Mouse (Mus musculus) layer of hippocampus, adult 2 months (tissue): Measurements from ENCODE around the gene Gm21425. TPM values are rescaled to one million over a fixed set of nuclear protein-coding genes. Genes with fewer than 3 reads are reported as not detected.
"Not testable (repeated sequence)": the region's sequence is repeated elsewhere in the genome, so short reads cannot be mapped to it uniquely, and the experiment has no call there.

Experiments used
- DNase-seq, 2 experiments: peaks; one replicate each; pipeline ENCODE4 v3.0.0; 2022; ENCODE audit warnings: low spot score in 2 of 2
- H3K27ac ChIP-seq: fragments of 200-600 bp; 2 replicates; pipeline ENCODE4 v1.8.1; 2022
- H3K4me3 ChIP-seq: fragments of 200-600 bp; 2 replicates; pipeline ENCODE4 v1.8.1; 2022; ENCODE audit warnings: mild to moderate bottlenecking
- long read RNA-seq, 2 experiments: library from polyadenylated mRNA; stranded (forward); transcript quantifications; one replicate each; pipeline ENCODE4 v2.0.0; 2021; ENCODE audit warnings: borderline mapping rate in 2 of 2
- total RNA-seq, 2 experiments: library from RNA; stranded (reverse); gene quantifications; 2 replicates each; pipeline ENCODE4 v1.2.3; 2021

Gm21425 gene
- total RNA-seq = not detected
- long read RNA-seq, experiment 1 = 0 reads
- long read RNA-seq, experiment 2 = 0 reads

GRCm38 (mm10) chrY:13161668-13162067 lies at the start of gene Gm21425:
TSS of gene Gm21425 (plus strand) at chrY:13161968.
- not testable (repeated sequence) for H3K4me3 ChIP-seq, H3K27ac ChIP-seq, DNase-seq

GRCm38 (mm10) chrY:13133392-13133791 lies 28.4 kb upstream of the Gm21425 start, which contains the start of gene Gm21891:
TSS of gene Gm21891 (minus strand) at chrY:13133492.
- DNase-seq, H3K4me3 ChIP-seq, H3K27ac ChIP-seq: not testable (repeated sequence)

Other genes starting within 250 kb of the Gm21425 start
- gene Gm20807, start 119.1 kb upstream of the Gm21425 start, total RNA-seq = not detected
- not detected for gene Gm21891, start 28.5 kb upstream of the Gm21425 start, total RNA-seq
- not detected for gene Gm21828, start 62.0 kb downstream of the Gm21425 start, total RNA-seq
- gene Gm21440, start 90.4 kb downstream of the Gm21425 start, total RNA-seq = not detected
- not detected for gene Gm21454, start 90.5 kb downstream of the Gm21425 start, total RNA-seq
- gene Gm21725, start 187.1 kb downstream of the Gm21425 start, total RNA-seq = not detected